Mouse (Mus musculus): ENCODE data around the gene Clstn2. TPM values are rescaled to one million over a fixed set of nuclear protein-coding genes. Genes with fewer than 3 reads are reported as not detected.

Clstn2 gene
- total RNA-seq, 1 experiment from 2014 or later = not detected

- no peak for ATAC-seq (ENCODE audit: extremely low read depth, insufficient number of reproducible peaks, low FRiP score, poor library complexity, severe bottlenecking)
Measured at GRCm38 (mm10) chr9:97439872-97440636, 592.9 kb downstream of the Clstn2 start.

- ATAC-seq (ENCODE audit: extremely low read depth, insufficient number of reproducible peaks, low FRiP score, poor library complexity, severe bottlenecking) = no peak
Measured at GRCm38 (mm10) chr9:97434666-97435065, 598.3 kb downstream of the Clstn2 start.

GRCm38 (mm10) chr9:97429885-97430449, 603.0 kb downstream of the Clstn2 start:
- ATAC-seq (ENCODE audit: extremely low read depth, insufficient number of reproducible peaks, low FRiP score, poor library complexity, severe bottlenecking) = no peak

GRCm38 (mm10) chr9:97428127-97428526, 604.9 kb downstream of the Clstn2 start:
- ATAC-seq (ENCODE audit: extremely low read depth, insufficient number of reproducible peaks, low FRiP score, poor library complexity, severe bottlenecking) = no peak

GRCm38 (mm10) chr9:97420896-97421295, 612.1 kb downstream of the Clstn2 start:
- ATAC-seq (ENCODE audit: extremely low read depth, insufficient number of reproducible peaks, low FRiP score, poor library complexity, severe bottlenecking) = no peak

- ATAC-seq (ENCODE audit: extremely low read depth, insufficient number of reproducible peaks, low FRiP score, poor library complexity, severe bottlenecking) = no peak
Measured at GRCm38 (mm10) chr9:97414876-97415668, 617.9 kb downstream of the Clstn2 start.

- ATAC-seq (ENCODE audit: extremely low read depth, insufficient number of reproducible peaks, low FRiP score, poor library complexity, severe bottlenecking) = no peak
Measured at GRCm38 (mm10) chr9:97408142-97408541, 624.8 kb downstream of the Clstn2 start.
